Mouse (Mus musculus): ENCODE measurements at regions not wholly inside any gene's neighbourhood (a gene's known extent, or its start where the extent isn't known, plus 50 kb on each side); places are given as distances from the start of the nearest gene placed in this dataset.

DNA sequence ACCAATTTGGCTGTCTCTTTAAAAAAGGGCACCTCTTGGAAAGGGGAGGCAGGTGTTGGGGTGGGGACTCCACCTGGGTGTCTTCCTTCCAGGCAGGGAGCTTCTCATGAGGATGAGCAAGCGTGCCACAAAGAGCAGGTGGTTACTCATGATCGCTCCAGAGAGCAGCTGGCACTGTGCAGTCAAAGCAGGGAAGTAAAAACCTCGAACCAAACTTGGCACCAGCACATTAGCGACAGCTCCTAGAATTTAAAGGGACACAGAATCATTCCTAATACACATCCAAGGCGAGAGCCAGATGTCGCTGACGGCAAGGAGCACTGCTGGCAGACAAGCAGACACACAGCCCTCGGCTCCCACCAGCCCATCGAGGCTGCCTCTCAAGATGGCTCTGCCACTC, 70.4 kb downstream of the Irx5 start:
- DNase-seq (ENCODE audit: low spot score in 2 of 2), result no peak

DNA sequence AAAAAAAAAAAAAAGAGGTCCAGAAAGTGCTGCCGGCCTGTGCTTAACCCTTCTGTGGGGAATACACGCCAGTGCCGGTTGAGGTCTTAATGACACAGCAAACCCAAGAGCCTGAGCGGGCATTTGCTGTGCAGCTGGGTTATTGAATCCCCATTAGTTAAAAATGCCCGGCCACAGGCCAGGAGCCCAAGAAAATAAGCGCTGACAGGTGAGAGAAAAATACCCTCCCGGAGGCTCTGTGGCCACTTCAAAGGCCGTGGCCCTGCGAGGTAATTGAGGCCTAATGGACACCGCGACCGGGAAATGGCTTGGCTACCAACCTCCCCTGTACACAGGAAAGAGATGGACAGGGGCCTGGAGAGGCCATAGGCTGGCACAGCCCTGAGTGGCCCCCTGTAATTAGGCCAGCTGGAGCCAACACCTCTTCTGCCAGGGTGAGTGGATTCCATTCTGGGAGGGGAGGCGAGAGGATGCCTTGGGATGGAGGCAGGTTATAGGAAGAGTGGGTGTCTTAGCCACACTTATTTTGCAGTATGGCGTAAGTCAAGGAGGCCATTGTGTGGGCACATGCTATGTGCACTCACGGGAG, 79.7 kb downstream of the Irx5 start:
- no peak for DNase-seq (ENCODE audit: low spot score in 2 of 2)

DNA sequence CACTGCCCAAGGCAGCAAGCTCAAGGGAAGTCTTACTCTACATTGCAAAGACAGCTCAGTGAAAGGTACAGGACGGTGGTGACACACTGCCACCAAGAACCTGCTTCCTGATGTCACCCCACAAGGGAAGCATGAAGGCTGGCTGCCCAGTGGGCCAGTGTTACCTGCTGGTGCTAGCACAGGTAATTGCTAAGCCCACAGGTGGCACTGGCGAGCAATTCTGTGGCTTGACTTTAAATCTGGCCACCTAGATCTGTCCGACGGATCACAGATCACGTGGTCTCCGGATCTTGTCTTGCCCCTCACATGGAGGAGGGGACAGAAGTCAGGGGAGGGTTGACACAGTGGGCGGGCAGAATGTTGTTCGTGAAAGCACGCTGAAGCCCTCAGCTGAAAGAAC, 80.9 kb downstream of the Irx5 start:
- DNase-seq (ENCODE audit: low spot score in 2 of 2), result no peak

DNA sequence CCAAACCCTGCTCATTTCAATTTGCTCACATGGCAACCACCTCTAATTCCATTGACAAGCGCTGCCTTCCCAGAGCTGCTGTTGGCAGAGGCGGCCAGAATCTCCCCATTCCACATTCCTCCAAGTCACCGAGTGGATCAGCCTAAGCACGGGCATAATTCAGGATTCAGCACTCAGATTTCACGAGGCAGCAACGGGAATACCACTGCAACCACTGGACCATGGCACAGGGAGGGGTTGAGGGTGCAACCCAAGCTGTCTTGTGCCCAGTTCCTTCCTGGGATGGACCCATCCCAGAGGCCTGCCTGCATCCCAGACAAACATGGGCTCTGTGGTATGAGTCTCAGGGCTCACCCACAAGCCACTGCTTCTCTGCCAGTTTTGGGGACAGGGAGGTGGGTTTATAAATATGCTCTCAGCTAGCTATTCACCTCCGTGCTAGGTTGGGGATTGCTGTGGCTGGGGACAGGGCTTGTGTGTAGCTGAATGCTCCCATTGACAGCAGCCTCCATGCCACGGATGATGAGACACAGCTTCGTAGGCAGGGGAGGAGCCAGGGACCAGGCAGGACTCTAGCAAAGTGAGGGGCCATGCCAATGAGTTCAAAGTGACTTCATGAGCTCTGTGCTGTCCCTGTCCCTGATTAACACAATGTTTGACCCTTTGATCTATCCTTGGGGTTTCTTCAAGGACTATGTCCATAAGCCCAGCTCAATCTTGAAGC, 82.5 kb downstream of the Irx5 start:
- DNase-seq (ENCODE audit: low spot score in 2 of 2), result no peak

DNA sequence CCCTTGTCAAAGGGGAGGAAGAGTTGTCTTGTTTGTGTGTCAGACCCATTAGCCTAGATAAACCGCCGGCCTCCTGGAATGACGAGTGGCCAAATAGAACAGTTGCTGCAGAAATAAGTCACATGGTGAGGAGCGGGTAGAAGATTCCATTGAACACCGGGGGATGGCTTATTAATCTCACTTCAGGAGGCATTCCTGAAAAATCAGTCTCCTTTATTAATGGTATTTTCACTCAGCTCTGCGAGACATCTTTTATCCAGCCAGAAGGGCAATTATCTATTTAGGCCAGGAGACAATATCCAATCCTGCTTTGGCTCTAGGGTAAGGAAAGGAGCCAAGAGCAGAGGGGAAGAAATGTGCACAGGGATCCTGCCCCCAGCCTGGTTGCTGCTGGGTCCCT, 84.7 kb downstream of the Irx5 start:
- DNase-seq (ENCODE audit: low spot score in 2 of 2), result no peak

DNA sequence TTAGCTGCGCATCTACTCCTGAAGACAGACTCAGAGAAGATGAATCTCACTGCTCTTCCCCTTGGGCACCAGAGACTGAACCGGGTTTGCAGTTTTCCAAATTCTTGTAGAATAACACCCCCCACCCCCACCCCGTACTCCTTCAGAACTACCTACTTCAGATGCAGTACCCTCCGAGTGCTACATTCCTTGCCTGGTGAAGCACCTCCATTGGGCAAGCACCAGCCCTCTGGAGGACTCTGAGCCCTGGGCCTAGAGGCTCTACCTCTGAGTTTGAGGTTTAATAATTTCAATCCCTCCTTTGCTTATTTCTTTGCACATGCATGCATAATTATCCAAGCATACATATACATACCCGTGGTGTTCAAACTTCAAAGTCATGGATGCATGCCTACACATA, 101.9 kb downstream of the Irx5 start:
- no peak for DNase-seq (ENCODE audit: low spot score in 2 of 2)

DNA sequence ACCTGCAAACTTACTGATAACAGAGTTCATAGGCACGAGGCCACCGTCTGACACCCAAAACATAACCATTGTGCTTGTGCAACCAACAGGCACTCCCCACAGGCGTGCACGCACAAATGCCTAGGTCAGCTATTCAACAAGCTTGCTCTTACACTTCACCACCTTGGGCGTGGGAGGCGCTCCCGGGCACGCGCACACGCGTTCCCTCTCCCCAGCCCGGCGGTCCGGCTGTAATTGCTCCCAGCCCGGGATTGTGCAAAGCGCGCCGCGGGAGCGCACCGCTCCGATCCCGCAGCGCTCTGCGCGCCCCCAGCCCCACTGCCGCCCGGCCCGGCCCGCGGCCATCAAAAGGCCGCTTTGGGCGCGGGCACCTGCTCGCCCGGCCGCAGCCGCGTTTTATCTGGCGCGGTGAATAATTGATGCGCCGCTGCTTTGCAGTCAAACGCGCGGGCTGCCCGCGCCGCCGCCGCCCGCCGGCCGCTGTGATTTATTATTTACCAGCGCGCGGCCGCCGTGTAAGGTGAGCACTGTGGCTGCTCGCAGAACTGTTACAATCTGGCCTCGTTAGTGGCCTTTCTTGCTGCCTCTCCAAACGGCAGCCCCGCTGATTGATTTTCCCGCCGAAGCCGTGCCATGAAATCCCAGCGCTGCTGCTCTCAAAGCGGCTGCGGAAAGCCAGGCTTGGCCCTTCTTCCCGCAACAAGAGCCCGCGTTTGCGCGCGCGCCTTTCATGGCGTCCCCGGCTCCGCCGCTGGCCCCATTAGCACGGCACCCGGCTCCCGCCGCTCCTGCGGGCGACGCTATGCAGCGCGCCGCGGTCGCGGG, 102.9 kb downstream of the Irx5 start:
- DNase-seq (ENCODE audit: low spot score in 2 of 2), result no peak

DNA sequence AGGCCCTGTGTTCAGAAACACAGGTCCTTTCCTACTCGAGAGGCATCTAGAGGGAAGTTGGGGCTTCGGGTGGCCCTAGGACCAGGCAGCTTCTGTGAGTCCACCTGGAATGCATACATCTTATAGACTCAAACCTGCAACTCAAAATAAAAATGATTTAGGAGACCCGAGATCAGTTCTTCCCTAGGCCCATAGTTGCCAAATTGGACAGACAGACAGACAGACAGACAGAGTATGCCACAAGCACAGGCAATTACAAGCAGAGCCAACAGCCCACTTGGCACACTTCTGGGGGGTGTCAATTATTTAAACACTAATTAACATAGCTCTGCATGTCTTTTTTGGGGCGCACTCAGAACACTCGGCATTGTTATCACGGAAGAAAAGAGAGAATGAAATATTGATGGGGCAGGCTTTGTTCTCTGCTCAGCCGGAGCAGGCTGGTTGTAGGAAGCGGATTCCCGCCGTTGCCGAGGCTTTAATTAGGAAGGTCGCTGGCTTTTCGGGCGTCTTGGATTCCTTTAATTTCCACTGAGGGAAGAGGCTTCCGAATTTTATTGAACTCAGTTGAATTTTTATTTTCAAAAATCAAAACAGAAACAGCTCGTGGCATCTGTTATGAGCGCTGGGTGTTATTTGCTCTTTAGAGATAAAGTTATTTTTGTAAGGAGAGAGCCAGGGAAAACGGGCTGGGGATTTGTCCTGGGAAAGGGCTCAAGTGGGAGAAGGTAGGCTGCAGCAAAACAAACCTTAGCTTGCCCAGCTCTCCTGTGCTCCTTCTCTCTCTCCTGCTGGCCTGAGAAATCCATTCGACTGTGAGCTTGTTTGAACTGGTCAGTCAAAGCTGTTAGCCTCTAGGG, 111.9 kb downstream of the Irx5 start:
- DNase-seq (ENCODE audit: low spot score in 2 of 2), result no peak

DNA sequence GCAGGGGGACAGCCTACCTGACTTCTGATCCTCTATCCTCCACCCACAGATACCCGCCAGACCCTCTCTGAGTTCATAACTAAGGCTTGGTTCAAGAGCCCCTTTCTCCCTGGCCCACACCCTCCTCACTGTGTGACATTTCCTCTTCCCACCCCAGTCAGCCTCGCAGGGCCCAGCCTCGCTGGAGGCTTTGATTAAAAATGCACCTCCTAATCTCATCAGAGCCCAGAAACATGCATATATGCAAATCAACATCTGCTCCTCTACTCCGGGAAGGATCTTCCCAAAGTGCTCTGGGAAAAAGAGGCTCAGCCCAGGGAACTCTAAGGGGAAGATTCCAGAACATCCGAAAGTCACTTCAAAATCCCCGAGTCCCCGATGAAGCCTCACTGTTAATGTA, 114.8 kb downstream of the Irx5 start:
- no peak for DNase-seq (ENCODE audit: low spot score in 2 of 2)

DNA sequence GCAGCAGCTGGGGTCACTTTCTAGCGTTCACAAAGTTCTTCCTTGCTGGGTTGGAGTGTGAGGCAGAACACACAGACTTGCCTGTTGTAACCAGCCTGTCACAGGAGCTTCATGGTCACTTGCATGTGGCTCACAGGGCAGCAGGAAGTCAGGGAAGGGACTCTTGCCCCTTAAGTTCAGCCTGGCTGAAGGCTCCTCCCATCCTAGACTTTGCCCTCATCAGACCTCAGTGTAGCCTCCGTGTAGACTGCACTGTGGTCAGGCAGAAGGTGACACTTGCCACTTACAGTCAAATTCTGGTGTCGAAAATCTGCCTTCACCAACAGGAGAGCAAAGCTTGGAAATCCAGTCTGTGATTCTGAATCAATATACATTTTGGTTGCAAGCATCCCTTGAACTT, 115.4 kb downstream of the Irx5 start:
- DNase-seq (ENCODE audit: low spot score in 2 of 2), result no peak

DNA sequence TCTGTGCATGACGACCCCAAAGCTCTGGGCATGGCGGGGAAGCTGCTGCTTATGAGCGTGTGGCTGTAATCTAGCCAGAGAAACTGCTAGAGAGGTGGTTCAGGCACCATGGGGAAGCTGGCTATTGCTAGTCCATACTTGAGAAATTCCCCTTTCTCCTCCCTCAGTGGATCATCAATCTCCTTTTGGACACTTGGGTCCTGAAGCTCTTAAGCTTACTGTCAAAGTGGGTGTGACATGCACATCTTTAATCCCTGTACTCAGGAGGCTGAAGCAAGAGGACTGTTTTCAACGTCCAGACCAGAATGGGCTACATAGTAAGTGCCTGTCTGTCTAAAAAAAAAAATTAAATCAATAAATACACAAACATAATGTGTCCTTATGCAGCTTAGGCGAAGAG, 125.0 kb downstream of the Irx5 start:
- no peak for DNase-seq (ENCODE audit: low spot score in 2 of 2)

DNA sequence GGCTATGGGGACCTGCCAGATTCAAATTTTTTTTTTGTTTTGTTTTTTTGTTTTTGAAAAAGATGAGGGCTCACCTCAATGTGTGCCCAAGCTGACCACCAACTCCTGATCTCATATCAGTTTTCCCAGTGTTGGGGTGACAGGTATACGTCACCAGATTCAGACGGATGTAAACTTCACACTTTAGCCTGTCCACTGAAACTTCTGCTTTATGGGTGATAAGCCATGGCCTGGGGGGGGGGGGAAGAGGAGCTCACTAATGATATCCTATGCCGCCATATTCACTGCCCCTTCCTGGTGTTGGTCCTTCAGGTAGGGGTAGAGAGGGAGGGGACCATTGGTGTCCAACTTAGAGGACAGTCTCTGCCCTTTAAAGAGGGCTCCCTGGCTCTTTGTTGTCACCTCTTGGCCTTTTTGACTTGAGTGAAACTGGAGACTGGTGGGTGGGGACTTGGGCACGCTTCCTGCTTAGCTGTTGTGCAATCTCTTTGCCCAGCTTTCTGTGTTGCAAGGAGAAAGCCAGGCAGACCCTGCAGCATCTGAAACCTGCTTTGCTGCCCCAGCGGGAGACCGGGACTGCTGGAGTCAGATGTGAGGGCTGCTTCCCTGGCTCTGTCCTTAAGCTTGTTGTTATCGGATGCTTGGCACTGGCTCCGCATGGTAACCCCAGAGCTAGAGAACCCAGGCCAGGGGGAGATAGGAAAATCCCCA, 125.8 kb downstream of the Irx5 start:
- no peak for DNase-seq (ENCODE audit: low spot score in 2 of 2)

DNA sequence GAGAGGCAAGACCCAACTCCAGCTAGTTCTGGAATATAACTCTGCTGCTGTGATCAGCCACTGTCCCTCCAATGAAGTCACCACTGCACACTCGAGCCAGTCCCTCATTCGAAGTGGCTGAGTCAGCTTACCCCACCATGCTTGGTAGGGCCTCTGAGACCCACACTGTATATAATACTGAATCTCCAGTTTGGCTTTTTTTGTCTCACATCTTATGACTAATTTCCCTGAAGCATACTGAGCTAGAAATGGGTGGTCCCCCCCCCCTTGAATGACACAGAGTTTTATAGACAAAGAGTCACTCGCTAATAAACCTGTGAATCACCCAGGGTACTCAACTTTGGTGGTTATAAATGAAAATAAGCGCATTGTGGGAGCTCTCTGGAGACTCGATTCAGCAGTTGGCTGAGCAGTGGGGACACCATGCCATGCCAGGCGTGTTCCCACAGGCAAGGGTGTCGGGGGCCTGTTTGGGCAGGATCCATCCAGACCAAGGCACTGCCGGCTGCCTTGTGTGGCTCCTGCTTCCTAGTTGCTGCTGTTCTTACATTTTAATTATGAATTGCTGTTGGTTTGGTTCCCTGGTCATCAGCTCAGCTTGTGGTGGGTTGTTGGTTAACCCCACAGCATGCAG, 131.2 kb downstream of the Irx5 start:
- no peak for DNase-seq (ENCODE audit: low spot score in 2 of 2)

DNA sequence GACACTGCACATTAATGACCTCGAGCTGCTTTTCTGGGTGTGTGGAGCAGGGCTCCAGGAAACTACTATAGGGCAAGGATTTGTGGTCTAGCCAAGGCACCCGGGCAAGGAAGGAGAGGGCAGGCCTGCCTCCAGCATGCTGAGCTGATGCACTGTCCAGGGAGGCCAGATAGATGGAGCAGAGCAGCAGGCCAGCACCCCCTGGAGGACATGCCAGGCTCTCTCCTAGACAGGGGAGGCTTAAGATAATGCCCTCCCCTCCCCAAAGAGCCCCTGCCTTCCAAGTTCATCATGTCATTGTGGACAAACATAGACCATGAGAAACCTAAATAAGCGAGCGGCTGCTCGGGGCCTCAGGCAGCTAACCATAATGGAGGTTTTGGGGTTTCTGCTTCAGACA, 134.1 kb downstream of the Irx5 start:
- no peak for DNase-seq (ENCODE audit: low spot score in 2 of 2)

DNA sequence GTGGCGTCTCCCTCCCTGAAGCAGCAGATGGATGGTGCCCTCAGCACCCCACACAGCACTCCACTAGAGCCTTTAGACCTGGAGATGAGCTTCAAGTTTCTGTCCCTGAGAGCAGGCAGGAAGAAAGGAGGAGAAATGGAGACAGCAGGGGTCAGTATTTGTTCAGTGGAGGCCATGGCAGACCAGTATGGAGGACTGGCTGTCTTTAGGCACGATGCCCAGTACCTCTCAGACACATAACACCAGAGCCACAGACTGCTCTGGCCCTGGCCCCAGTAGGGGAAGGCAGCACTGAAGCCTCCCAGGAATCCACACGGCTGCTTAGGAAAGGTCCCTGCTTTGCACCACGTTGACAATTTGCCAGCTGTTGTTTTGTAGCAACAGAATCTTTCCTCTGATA, 136.0 kb downstream of the Irx5 start:
- DNase-seq (ENCODE audit: low spot score in 2 of 2), result no peak

DNA sequence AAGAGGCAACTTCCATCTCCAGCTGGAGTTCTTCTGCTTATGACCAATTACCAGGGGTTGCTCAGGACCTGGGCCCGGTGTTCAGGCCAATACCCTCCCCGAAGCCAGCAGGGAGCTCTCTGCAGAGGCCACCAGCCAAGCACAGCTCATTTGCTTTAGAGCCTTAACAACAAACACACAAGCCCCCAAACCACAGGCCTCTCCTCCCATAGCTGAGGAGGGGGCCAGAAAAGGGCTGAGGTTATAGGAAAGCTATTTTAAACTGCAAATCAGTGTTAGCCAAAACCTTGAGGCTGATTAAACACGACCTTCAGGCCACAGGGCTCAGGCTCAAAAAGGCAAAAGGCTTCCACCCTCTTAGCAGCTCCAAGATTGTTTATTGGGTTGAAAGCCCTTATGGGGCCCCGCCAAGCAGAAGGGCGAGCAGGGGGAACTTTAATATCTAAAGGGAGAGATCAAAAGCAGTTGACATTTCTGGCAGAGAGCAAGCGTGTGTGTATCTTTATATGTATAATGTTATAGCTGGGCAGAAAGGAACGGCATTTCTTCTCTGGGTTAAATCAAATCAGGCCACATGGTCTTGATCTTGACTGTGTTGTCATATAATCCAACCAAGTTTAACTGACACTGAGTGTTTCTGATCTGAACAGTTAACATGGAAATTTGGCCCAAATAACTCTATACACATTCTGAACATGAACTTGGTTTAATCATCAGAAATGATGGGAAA, 148.3 kb downstream of the Irx5 start:
- DNase-seq (ENCODE audit: low spot score in 2 of 2), result no peak

DNA sequence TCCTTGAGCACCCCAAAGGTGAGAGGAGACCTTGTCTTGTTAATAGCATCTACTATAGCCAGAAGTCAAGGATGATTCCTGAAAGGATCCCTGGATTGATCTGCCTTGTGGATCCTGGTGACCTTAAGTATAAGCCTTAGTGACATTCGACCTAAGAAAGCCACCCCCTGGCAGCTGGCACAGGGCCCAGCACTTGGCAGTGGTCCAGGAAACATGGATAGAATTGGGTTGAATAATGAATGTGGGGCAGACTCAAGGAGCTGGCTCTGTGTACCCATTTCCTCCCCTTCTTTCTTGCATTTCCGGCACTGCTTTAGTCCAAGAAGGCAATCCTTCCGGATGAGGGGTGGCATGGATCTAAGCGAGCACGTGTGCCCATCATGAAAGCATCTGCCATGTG, 149.0 kb downstream of the Irx5 start:
- DNase-seq (ENCODE audit: low spot score in 2 of 2), result no peak

DNA sequence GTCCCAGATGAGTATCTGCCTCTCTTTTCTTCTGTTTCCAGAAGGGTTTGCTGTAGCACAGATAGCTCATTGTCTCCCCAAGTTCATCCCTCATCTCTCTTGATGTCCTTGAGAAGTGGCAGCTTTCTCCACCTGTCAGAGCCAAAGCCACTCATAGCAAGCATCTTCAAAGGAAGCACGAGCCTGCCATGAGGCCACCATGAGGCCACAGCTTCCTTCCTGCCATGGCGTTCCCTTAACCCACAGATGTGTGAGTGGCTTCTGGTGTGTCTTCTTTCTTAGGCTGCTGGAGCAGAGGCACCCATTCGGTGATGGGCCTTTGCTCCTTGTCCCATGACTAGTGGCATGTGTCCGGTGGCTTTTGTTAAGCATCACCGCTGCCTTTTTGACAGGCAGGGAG, 149.5 kb downstream of the Irx5 start:
- DNase-seq (ENCODE audit: low spot score in 2 of 2), result no peak

DNA sequence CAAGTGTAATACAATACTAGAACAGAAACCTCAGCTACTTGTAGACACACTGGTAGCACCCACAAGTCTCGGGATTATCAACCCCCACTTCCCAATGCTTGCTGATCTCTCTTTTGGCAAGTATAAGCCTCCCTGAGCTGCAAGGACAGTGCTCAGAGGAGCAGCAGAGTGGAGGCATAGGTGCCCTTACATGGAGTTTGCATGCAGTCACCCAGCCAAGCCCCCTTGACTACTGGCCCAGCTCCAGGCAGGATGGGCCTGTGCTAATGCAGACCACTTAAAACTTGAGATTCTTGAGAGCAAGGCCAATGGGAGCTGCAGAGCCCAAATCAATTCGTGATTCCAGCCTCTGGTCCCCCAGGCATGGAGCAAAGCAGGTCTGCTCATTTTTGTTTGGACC, 158.0 kb downstream of the Irx5 start:
- no peak for DNase-seq (ENCODE audit: low spot score in 2 of 2)

DNA sequence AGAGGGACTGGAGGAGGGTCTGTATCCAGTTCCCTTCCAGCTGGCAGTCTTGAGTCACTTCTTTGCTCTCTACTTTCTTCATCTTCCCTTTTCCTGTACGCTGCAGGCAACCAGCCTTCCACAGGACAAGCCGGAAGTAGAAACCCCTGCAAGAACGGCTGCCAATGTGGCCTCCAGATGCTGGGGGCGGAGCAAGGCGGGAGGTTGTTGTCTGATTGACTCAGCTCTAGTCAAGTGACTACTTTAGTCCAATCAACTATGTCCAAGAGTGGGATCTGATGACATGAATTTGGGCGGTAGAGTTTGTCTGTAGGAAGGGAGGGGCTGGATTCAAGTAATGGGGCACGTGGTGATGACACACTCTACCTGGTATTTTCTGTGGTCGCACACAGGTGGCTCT, 156.1 kb upstream of the Irx6 start:
- no peak for DNase-seq (ENCODE audit: low spot score in 2 of 2)
